Mouse (Mus musculus) CH12.LX (cell line): ENCODE measurements around the gene Acot7.

Experiments
- CTCF ChIP-seq, 2 experiments: IDR thresholded peaks in 1 of 2; conservative IDR thresholded peaks in 1 of 2; 2 replicates each; pipeline ENCODE4 v1.5.1; 2011 to 2012; ENCODE audit warnings: low read depth in 2 of 2, low read length in 2 of 2, improper control_type of control experiment in 1 of 2, inconsistent platforms in 1 of 2, mild to moderate bottlenecking in 1 of 2, moderate library complexity in 1 of 2
- NELFE ChIP-seq: IDR thresholded peaks from 2 replicates; pipeline ENCODE4 v1.6.1; 2011; ENCODE audit warnings: low read depth, low read length, improper control_type of control experiment
- POLR2A ChIP-seq: IDR thresholded peaks from 2 replicates; pipeline ENCODE4 v1.6.1; 2011; ENCODE audit warnings: low read depth, mild to moderate bottlenecking, improper control_type of control experiment, low read length
- ZC3H11A ChIP-seq: IDR thresholded peaks from 2 replicates; pipeline ENCODE4 v1.6.1; 2012; ENCODE audit warnings: low read depth, mild to moderate bottlenecking, inconsistent platforms, low read length, improper control_type of control experiment

GRCm38 (mm10) chr4:152243241-152243891 is 65.4 kb downstream of the Acot7 start:
- TF ChIP-seq POLR2A (no peak), CTCF (conservative IDR thresholded peaks at IDR 0.05 in 1 of 2, IDR thresholded peaks at IDR 0.05 in 1 of 2; ENCODE audit: low read depth in 2 of 2, low read length in 2 of 2) (no peak), ZC3H11A (no peak), NELFE (no peak)
